Mouse (Mus musculus): ENCODE results near the gene Dnajc14. TPM values are rescaled to one million over a fixed set of nuclear protein-coding genes. Genes with fewer than 3 reads are reported as not detected.
"Not testable (repeated sequence)": the region's sequence is repeated elsewhere in the genome, so short reads cannot be mapped to it uniquely, and the experiment has no call there.

Gene Dnajc14
- polyA plus RNA-seq, 1 experiment from 2014 or later = 54.1 TPM

- no peaks in the 10 kb centered on the region for H3K9me3 ChIP-seq (replicated peaks; ENCODE audit: control insufficient read depth, low read length)
- peak overlapping the region; percentile 96 for H3K27ac ChIP-seq (ENCODE audit: low read length)
- H3K4me2 ChIP-seq (ENCODE audit: low read depth, low read length) = peak overlapping the region; percentile 83
- WGBS = 42% methylated on average over 6 of the region's 6 CpGs
- H3K9ac ChIP-seq (ENCODE audit: low read length) = peak overlapping the region; percentile 79
- ATAC-seq (ENCODE audit: insufficient read depth, low FRiP score) = no peak
- H3K36me3 ChIP-seq (ENCODE audit: control insufficient read depth, insufficient read depth, low read length) = no peaks in the 10 kb centered on the region
- H3K4me1 ChIP-seq (ENCODE audit: control insufficient read depth, insufficient read depth, low read length) = peaks cover 31% of the 10 kb centered on the region
- H3K27me3 ChIP-seq (ENCODE audit: control insufficient read depth, insufficient read depth, low read length) = no peaks in the 10 kb centered on the region
- peak overlapping the region; percentile 56 for H3K4me3 ChIP-seq (replicated peaks; ENCODE audit: low read length)
Measured at GRCm38 (mm10) chr10:128806086-128806485, 2.2 kb downstream of the Dnajc14 start.

DNA sequence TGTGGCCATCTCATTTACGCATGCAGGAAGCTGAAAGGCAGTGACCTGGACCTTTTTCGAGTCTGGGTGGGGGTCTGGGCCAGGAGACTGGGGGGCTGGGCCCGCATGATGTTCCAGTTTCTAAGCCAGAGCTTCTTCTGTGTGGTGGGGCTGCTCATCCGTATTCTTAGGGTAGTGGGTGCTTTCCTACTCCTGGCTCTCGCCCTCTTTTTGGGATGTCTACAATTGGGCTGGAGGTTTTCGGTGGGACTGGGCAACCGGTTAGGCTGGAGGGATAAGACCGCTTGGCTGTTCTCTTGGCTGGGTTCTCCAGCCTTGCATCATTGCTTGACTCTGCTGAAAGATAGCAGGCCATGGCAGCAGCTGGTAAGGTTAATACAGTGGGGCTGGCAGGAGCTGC lies 3.2 kb downstream of the Dnajc14 start:
- H3K27ac ChIP-seq (ENCODE audit: low read length) = no peak overlapping the region
- peaks cover 31% of the 10 kb centered on the region for H3K4me1 ChIP-seq (ENCODE audit: control insufficient read depth, insufficient read depth, low read length)
- WGBS = 86% methylated on average over 8 of the region's 8 CpGs

GRCm38 (mm10) chr10:128817033-128817432 lies 13.2 kb downstream of the Dnajc14 start, which contains the start of gene Sarnp:
Gene Sarnp, plus strand, starts transcription at chr10:128817333.
- H3K27ac ChIP-seq (ENCODE audit: low read length) = no peak within 1 kb of the TSS
- no peak within 1 kb of the TSS for H3K4me3 ChIP-seq (replicated peaks; ENCODE audit: low read length)
- H3K4me2 ChIP-seq (ENCODE audit: low read depth, low read length) = no peak within 1 kb of the TSS
- H3K9ac ChIP-seq (ENCODE audit: low read length) = no peak within 1 kb of the TSS
- no peaks in the 10 kb centered on the region for H3K9me3 ChIP-seq (replicated peaks; ENCODE audit: control insufficient read depth, low read length)
- peaks cover 18% of the 10 kb centered on the region for H3K36me3 ChIP-seq (ENCODE audit: control insufficient read depth, insufficient read depth, low read length)
- WGBS = 90% methylated on average over 13 of the region's 13 CpGs
- no peaks in the 10 kb centered on the region for H3K27me3 ChIP-seq (ENCODE audit: control insufficient read depth, insufficient read depth, low read length)
- H3K4me1 ChIP-seq (ENCODE audit: control insufficient read depth, insufficient read depth, low read length) = peaks cover 4% of the 10 kb centered on the region; the same call in 1 of the 2 replicates
- no peak for ATAC-seq (ENCODE audit: insufficient read depth, low FRiP score)

More for the DNA sequence above, 3.2 kb downstream of the Dnajc14 start:
- H3K4me2 ChIP-seq (ENCODE audit: low read depth, low read length) = peak overlapping the region; percentile 83
- H3K36me3 ChIP-seq (ENCODE audit: control insufficient read depth, insufficient read depth, low read length) = no peaks in the 10 kb centered on the region
- ATAC-seq (ENCODE audit: insufficient read depth, low FRiP score) = no peak
- H3K9me3 ChIP-seq (replicated peaks; ENCODE audit: control insufficient read depth, low read length) = no peaks in the 10 kb centered on the region
- peak overlapping the region; percentile 56 for H3K4me3 ChIP-seq (replicated peaks; ENCODE audit: low read length)
- H3K9ac ChIP-seq (ENCODE audit: low read length) = peak overlapping the region; percentile 57
- H3K27me3 ChIP-seq (ENCODE audit: control insufficient read depth, insufficient read depth, low read length) = no peaks in the 10 kb centered on the region

DNA sequence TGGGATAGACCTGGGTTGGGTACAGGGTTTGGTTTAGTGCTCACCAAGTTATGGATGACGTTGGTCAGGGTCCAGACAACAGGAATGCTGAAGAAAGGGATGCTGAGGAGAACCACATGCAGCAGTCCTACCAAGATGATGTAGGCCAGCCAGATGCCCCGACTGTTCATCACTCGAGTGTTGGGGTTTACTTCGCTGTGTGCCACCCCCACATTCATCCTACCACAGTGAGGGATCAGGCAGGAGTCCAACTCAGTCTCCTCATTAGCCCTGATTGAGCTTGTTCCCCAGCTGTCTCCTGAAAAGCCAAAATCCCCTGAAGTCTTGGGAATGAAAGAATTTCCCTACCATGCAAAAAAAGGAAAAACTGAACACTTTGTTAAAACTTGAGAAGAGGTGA lies 16.4 kb downstream of the Dnajc14 start:
- no peaks in the 10 kb centered on the region for H3K9me3 ChIP-seq (replicated peaks; ENCODE audit: control insufficient read depth, low read length)
- no peak overlapping the region for H3K27ac ChIP-seq (ENCODE audit: low read length)
- H3K4me3 ChIP-seq (replicated peaks; ENCODE audit: low read length) = no peak overlapping the region
- no peak for ATAC-seq (ENCODE audit: insufficient read depth, low FRiP score)
- peak overlapping the region; percentile 66; the same call in 1 of the 2 replicates for H3K4me2 ChIP-seq (ENCODE audit: low read depth, low read length)
- peaks cover 11% of the 10 kb centered on the region for H3K36me3 ChIP-seq (ENCODE audit: control insufficient read depth, insufficient read depth, low read length)
- no peaks in the 10 kb centered on the region for H3K27me3 ChIP-seq (ENCODE audit: control insufficient read depth, insufficient read depth, low read length)
- H3K9ac ChIP-seq (ENCODE audit: low read length) = no peak overlapping the region
- WGBS = 83% methylated on average over 4 of the region's 4 CpGs
- H3K4me1 ChIP-seq (ENCODE audit: control insufficient read depth, insufficient read depth, low read length) = peaks cover 6% of the 10 kb centered on the region

- ATAC-seq (ENCODE audit: insufficient read depth, low FRiP score) = peak; percentile 99
- Histone ChIP-seq H3K27me3 (ENCODE audit: control insufficient read depth, insufficient read depth, low read length) (no peaks in the 10 kb centered on the region), H3K4me2 (ENCODE audit: low read depth, low read length) (peak within 1 kb of the TSS; percentile 89), H3K27ac (ENCODE audit: low read length) (peak within 1 kb of the TSS; percentile 49), H3K9ac (ENCODE audit: low read length) (peak within 1 kb of the TSS; percentile 89), H3K9me3 (replicated peaks; ENCODE audit: control insufficient read depth, low read length) (no peaks in the 10 kb centered on the region), H3K36me3 (ENCODE audit: control insufficient read depth, insufficient read depth, low read length) (peaks cover 6% of the 10 kb centered on the region; the same call in 1 of the 2 replicates), H3K4me3 (replicated peaks; ENCODE audit: low read length) (peak within 1 kb of the TSS; percentile 91), H3K4me1 (ENCODE audit: control insufficient read depth, insufficient read depth, low read length) (peaks cover 6% of the 10 kb centered on the region)
- WGBS = under 1% methylated on average over 46 of the region's 46 CpGs
Measured at GRCm38 (mm10) chr10:128821358-128822056, 17.6 kb downstream of the Dnajc14 start, which contains the start of gene Ormdl2. Gene Ormdl2, minus strand, starts transcription at chr10:128821645.

GRCm38 (mm10) chr10:128822135-128822534 lies 18.3 kb downstream of the Dnajc14 start:
- Histone ChIP-seq H3K9me3 (replicated peaks; ENCODE audit: control insufficient read depth, low read length) (no peaks in the 10 kb centered on the region), H3K4me2 (ENCODE audit: low read depth, low read length) (peak overlapping the region; percentile 89), H3K4me1 (ENCODE audit: control insufficient read depth, insufficient read depth, low read length) (peaks cover 6% of the 10 kb centered on the region), H3K9ac (ENCODE audit: low read length) (peak overlapping the region; percentile 89), H3K27me3 (ENCODE audit: control insufficient read depth, insufficient read depth, low read length) (no peaks in the 10 kb centered on the region), H3K4me3 (replicated peaks; ENCODE audit: low read length) (peak overlapping the region; percentile 91), H3K36me3 (ENCODE audit: control insufficient read depth, insufficient read depth, low read length) (peaks cover 6% of the 10 kb centered on the region; the same call in 1 of the 2 replicates), H3K27ac (ENCODE audit: low read length) (peak overlapping the region; percentile 21; the same call in 1 of the 2 replicates)
- 2% methylated on average over 13 of the region's 13 CpGs for WGBS
- no peak for ATAC-seq (ENCODE audit: insufficient read depth, low FRiP score)

DNA sequence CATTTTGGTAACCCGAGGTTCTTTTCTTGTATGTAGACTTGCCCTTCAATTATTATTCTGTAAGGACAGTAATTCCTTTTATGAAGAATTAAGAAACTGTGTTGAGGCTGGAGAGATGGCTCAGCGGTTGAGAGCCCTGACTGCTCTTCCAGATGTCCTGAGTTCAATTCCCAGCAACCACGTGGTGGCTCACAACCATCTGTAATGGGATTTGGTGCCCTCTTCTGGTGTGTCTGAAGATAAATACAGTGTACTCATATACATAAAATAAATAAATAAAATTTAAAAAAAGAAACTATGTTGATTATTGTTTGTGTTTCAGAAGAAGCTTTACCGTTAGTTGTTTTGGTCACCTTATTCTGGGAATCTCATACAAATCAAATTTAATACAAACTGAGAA lies 19.2 kb downstream of the Dnajc14 start:
- H3K36me3 ChIP-seq (ENCODE audit: control insufficient read depth, insufficient read depth, low read length); ATAC-seq (ENCODE audit: insufficient read depth, low FRiP score); H3K27me3 ChIP-seq (ENCODE audit: control insufficient read depth, insufficient read depth, low read length); H3K4me1 ChIP-seq (ENCODE audit: control insufficient read depth, insufficient read depth, low read length); H3K27ac ChIP-seq (ENCODE audit: low read length); H3K9ac ChIP-seq (ENCODE audit: low read length); H3K9me3 ChIP-seq (replicated peaks; ENCODE audit: control insufficient read depth, low read length): not testable (repeated sequence)
- H3K4me2 ChIP-seq (ENCODE audit: low read depth, low read length) = peak overlapping the region; percentile 89
- H3K4me3 ChIP-seq (replicated peaks; ENCODE audit: low read length) = peak overlapping the region; percentile 91
- WGBS = 80% methylated on average over 4 of the region's 4 CpGs

DNA sequence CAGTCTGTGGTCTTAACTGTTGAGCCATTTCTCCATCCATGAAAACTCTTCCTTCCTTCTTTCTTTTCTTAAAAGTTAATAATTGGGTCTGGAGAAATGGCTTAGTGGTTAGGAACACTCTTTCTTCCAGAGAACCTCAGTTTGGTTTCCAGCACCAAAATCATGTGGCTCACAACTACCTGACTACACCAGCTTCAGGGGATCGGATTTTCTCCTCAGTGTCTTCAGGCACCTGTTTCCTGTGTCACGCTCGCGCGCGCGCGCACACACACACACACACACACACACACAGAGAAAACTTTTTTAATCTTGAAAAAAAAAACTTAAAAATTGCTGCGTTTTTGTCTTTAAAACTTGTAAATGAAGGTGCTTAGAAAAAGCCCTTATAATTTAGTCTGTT lies 20.0 kb downstream of the Dnajc14 start:
- no peak overlapping the region for H3K4me2 ChIP-seq (ENCODE audit: low read depth, low read length)
- 95% methylated on average over 9 of the region's 9 CpGs for WGBS
- no peak overlapping the region for H3K4me3 ChIP-seq (replicated peaks; ENCODE audit: low read length)
- H3K27ac ChIP-seq (ENCODE audit: low read length) = no peak overlapping the region
- no peak overlapping the region for H3K9ac ChIP-seq (ENCODE audit: low read length)
- peaks cover 6% of the 10 kb centered on the region for H3K4me1 ChIP-seq (ENCODE audit: control insufficient read depth, insufficient read depth, low read length)
- no peaks in the 10 kb centered on the region; the same call in 1 of the 2 replicates for H3K36me3 ChIP-seq (ENCODE audit: control insufficient read depth, insufficient read depth, low read length)
- H3K9me3 ChIP-seq (replicated peaks; ENCODE audit: control insufficient read depth, low read length) = no peaks in the 10 kb centered on the region
- H3K27me3 ChIP-seq (ENCODE audit: control insufficient read depth, insufficient read depth, low read length) = no peaks in the 10 kb centered on the region
- ATAC-seq (ENCODE audit: insufficient read depth, low FRiP score) = no peak

- Histone ChIP-seq H3K36me3 (ENCODE audit: control insufficient read depth, insufficient read depth, low read length) (peaks cover 18% of the 10 kb centered on the region), H3K9me3 (replicated peaks; ENCODE audit: control insufficient read depth, low read length) (no peaks in the 10 kb centered on the region), H3K9ac (ENCODE audit: low read length) (no peak overlapping the region), H3K4me3 (replicated peaks; ENCODE audit: low read length) (no peak overlapping the region), H3K27ac (ENCODE audit: low read length) (no peak overlapping the region), H3K4me1 (ENCODE audit: control insufficient read depth, insufficient read depth, low read length) (no peaks in the 10 kb centered on the region), H3K4me2 (ENCODE audit: low read depth, low read length) (no peak overlapping the region), H3K27me3 (ENCODE audit: control insufficient read depth, insufficient read depth, low read length) (no peaks in the 10 kb centered on the region)
- ATAC-seq (ENCODE audit: insufficient read depth, low FRiP score) = no peak
Measured at GRCm38 (mm10) chr10:128837400-128837799, 33.5 kb downstream of the Dnajc14 start.
